Comparison of ENCODE assay signal across 9 mouse cellular contexts in genomic region chr4:150869276-150870197, GRCm38 (mm10). TPM values are rescaled to one million over a fixed set of nuclear protein-coding genes. Genes with fewer than 3 reads are reported as not detected.
DNase-seq lines count a peak whose midpoint lies in the region; ATAC-seq and TF ChIP-seq lines count a peak whose summit lies in the region.
"Had no signal": no experiment of that assay in that cellular context is flagged by ENCODE, and none has a peak within 500 bp of the region (broad histone marks: within the 10 kb centered on the region; RNA-seq: fewer than 3 reads in every experiment).

No protein-coding gene starts in this region.

- WGBS in heart, embryonic 14.5 days = 59% methylated on average over 17 of the region's 17 CpGs
- 63% methylated on average over 17 of the region's 17 CpGs for WGBS in stomach, embryonic 14.5 days

- ATAC-seq in heart, embryonic 14.5 days (ENCODE audit: insufficient number of reproducible peaks, insufficient read depth, low FRiP score, low read depth) = no peak
- ATAC-seq in stomach, embryonic 14.5 days (ENCODE audit: insufficient number of reproducible peaks, insufficient read depth, low FRiP score, low read depth) = no peak

- intact Hi-C loops in gastrocnemius, adult 2 months (cut with DNase I) = no loop called here
- intact Hi-C loops in left cerebral cortex, adult 2 months (cut with DNase I) = no loop called here

- no peak for TF ChIP-seq CTCF in gastrocnemius, adult 2 months (IDR thresholded peaks at IDR 0.05)
- no peak for TF ChIP-seq CTCF in left cerebral cortex, adult 2 months (IDR thresholded peaks at IDR 0.05)

- H3K4me3 ChIP-seq in gastrocnemius, adult 2 months = peak overlapping the region; percentile 71
- no peak overlapping the region for H3K4me3 ChIP-seq in left cerebral cortex, adult 2 months
- H3K4me3 ChIP-seq in heart, embryonic 14.5 days (ENCODE audit: control insufficient read depth in 1 of 2, insufficient read depth in 1 of 2, low read depth in 1 of 2, low read length in 2 of 2) = no peak overlapping the region
- H3K4me3 ChIP-seq in stomach, embryonic 14.5 days (ENCODE audit: low read depth, low read length) = no peak overlapping the region
- H3K4me3 ChIP-seq: midbrain, embryonic 10.5 days had no signal

- H3K4me1 ChIP-seq in heart, embryonic 14.5 days (ENCODE audit: control insufficient read depth in 2 of 2, insufficient read depth in 2 of 2, low read length in 2 of 2) = peaks cover 25 to 26% of the 10 kb centered on the region in 2 experiments
- H3K4me1 ChIP-seq in stomach, embryonic 14.5 days (ENCODE audit: control insufficient read depth, insufficient read depth, low read length) = peaks cover 25% of the 10 kb centered on the region

- H3K9me3 ChIP-seq in heart, embryonic 14.5 days (ENCODE audit: control insufficient read depth, low read length) = no peaks in the 10 kb centered on the region
- H3K9me3 ChIP-seq in stomach, embryonic 14.5 days (ENCODE audit: control insufficient read depth, low read depth, low read length) = no peaks in the 10 kb centered on the region
- H3K9me3 ChIP-seq: midbrain, embryonic 10.5 days had no signal

- DNase-seq in gastrocnemius, adult 2 months = peak; percentile 42
- no peak for DNase-seq in gastrocnemius, postnatal 10 days
- DNase-seq in left cerebral cortex, adult 2 months (ENCODE audit: extremely low spot score in 1 of 2, low spot score in 2 of 2) = no peak
- no peak for DNase-seq in left cerebral cortex, adult 9 months (ENCODE audit: low spot score in 2 of 2)
- no peak for DNase-seq in B cell, adult 2 months
- no peak for DNase-seq in frontal cortex, postnatal 14 days (ENCODE audit: low spot score in 2 of 2)

- H3K36me3 ChIP-seq in heart, embryonic 14.5 days (ENCODE audit: control insufficient read depth, insufficient read depth, low read length) = peaks cover 35% of the 10 kb centered on the region
- H3K36me3 ChIP-seq in stomach, embryonic 14.5 days (ENCODE audit: control insufficient read depth, insufficient read depth, low read length) = peaks cover 30% of the 10 kb centered on the region

- peak overlapping the region; percentile 91 for H3K27ac ChIP-seq in gastrocnemius, adult 2 months
- H3K27ac ChIP-seq in left cerebral cortex, adult 2 months = peak overlapping the region; percentile 11; the same call in 1 of the 2 replicates
- no peak overlapping the region for H3K27ac ChIP-seq in heart, embryonic 14.5 days (replicated peaks in 1 of 2; ENCODE audit: control insufficient read depth in 1 of 2, insufficient read depth in 1 of 2, low read depth in 2 of 2, low read length in 2 of 2)
- H3K27ac ChIP-seq in stomach, embryonic 14.5 days (ENCODE audit: low read length) = peak overlapping the region; percentile 55; the same call in 1 of the 2 replicates
- H3K27ac ChIP-seq: midbrain, embryonic 10.5 days had no signal

- no peaks in the 10 kb centered on the region for H3K27me3 ChIP-seq in heart, embryonic 14.5 days (ENCODE audit: control insufficient read depth, insufficient read depth, low read length)
- no peaks in the 10 kb centered on the region for H3K27me3 ChIP-seq in stomach, embryonic 14.5 days (ENCODE audit: control insufficient read depth, insufficient read depth, low read length)

- peak overlapping the region; percentile 38; the same call in 1 of the 2 replicates for H3K9ac ChIP-seq in heart, embryonic 14.5 days (ENCODE audit: low read length)
- H3K9ac ChIP-seq in stomach, embryonic 14.5 days (replicated peaks; ENCODE audit: low read depth, low read length) = no peak overlapping the region

- H3K4me2 ChIP-seq in heart, embryonic 14.5 days (ENCODE audit: low read length) = no peak overlapping the region
- no peak overlapping the region for H3K4me2 ChIP-seq in stomach, embryonic 14.5 days (replicated peaks; ENCODE audit: low read depth, low read length)

RNA-seq across cellular contexts. Expression of gene Errfi1, which starts 15.8 kb away (rescaled TPM):
- 10 to 100 TPM; 20.7 to 50.5 TPM for total RNA-seq in gastrocnemius, adult 2 months (2021)
- total RNA-seq in gastrocnemius, postnatal 10 days (2021) = 10 to 100 TPM; 17.4 to 23.6 TPM
- total RNA-seq in left cerebral cortex, adult 2 months (2021) = 10 to 100 TPM; 25.9 to 37.8 TPM
- 9.4 and 10.7 TPM in 2 replicates for polyA plus RNA-seq in heart, embryonic 14.5 days (2014; fragmentation: Nextera tagmentation; extraction: Ambion mirVana)
- polyA plus RNA-seq in stomach, embryonic 14.5 days (2014; fragmentation: Nextera tagmentation; extraction: Ambion mirVana) = 36.4 and 37.3 TPM in 2 replicates

RNA-seq across cellular contexts. Expression of gene Park7, which starts 44.7 kb away (rescaled TPM):
- 100 to 1,000 TPM; 579 to 815 TPM for total RNA-seq in gastrocnemius, adult 2 months (2021)
- total RNA-seq in gastrocnemius, postnatal 10 days (2021) = 100 to 1,000 TPM; 427 to 492 TPM
- total RNA-seq in left cerebral cortex, adult 2 months (2021) = 100 to 1,000 TPM; 190 TPM
- polyA plus RNA-seq in heart, embryonic 14.5 days (2014; fragmentation: Nextera tagmentation; extraction: Ambion mirVana) = 333 and 351 TPM in 2 replicates
- 439 and 440 TPM in 2 replicates for polyA plus RNA-seq in stomach, embryonic 14.5 days (2014; fragmentation: Nextera tagmentation; extraction: Ambion mirVana)

RNA-seq across cellular contexts. Expression of gene Tnfrsf9, which starts 44.8 kb away (rescaled TPM):
- total RNA-seq in gastrocnemius, adult 2 months (2021) = under 1 TPM in 1 of 2 experiments, not detected in 1; 0.20 TPM
- under 1 TPM in 1 of 2 experiments, not detected in 1; 0.27 TPM for total RNA-seq in gastrocnemius, postnatal 10 days (2021)
- under 1 TPM; 0.44 to 0.70 TPM for total RNA-seq in left cerebral cortex, adult 2 months (2021)
- 1.8 and 2.1 TPM in 2 replicates for polyA plus RNA-seq in heart, embryonic 14.5 days (2014; fragmentation: Nextera tagmentation; extraction: Ambion mirVana)
- 0.80 and 0.97 TPM in 2 replicates for polyA plus RNA-seq in stomach, embryonic 14.5 days (2014; fragmentation: Nextera tagmentation; extraction: Ambion mirVana)

Comparison
In these comparisons a context has a peak if more than half of its experiments do, and no peak if none do; other contexts are left out.
1. H3K27ac ChIP-seq: peak in gastrocnemius, adult 2 months (single experiment), left cerebral cortex, adult 2 months (single experiment) and stomach, embryonic 14.5 days (single experiment); none in heart, embryonic 14.5 days (0 of 2).